Mouse (Mus musculus) neural tube, embryonic 15.5 days (tissue): ENCODE results near the gene Drg2. TPM values are rescaled to one million over a fixed set of nuclear protein-coding genes. Genes with fewer than 3 reads are reported as not detected.

Experiments used
- ATAC-seq: fragments of 200-750 bp; cut with Nextera tagmentation; 2 replicates; pipeline ENCODE4 v1.8.0; 2017; ENCODE audit warnings: mild to moderate bottlenecking, moderate TSS enrichment, moderate library complexity; ENCODE audit not compliant: low FRiP score
- H3K27ac ChIP-seq: fragments of 300-500 bp; sonication (generic); replicated peaks from 2 replicates; pipeline ENCODE4 v1.5.1; 2015; ENCODE audit warnings: mild to moderate bottlenecking, inconsistent platforms
- H3K27me3 ChIP-seq: fragments of 300-500 bp; sonication (generic); replicated peaks from 2 replicates; pipeline ENCODE4 v1.6.1; 2015; ENCODE audit warnings: inconsistent platforms
- H3K36me3 ChIP-seq: fragments of 300-500 bp; sonication (generic); 2 replicates; pipeline ENCODE4 v1.6.1; 2015; ENCODE audit warnings: inconsistent platforms
- H3K4me1 ChIP-seq: fragments of 300-500 bp; sonication (generic); 2 replicates; pipeline ENCODE4 v1.6.1; 2015; ENCODE audit warnings: inconsistent platforms
- H3K4me2 ChIP-seq: fragments of 300-500 bp; sonication (generic); 2 replicates; pipeline ENCODE4 v1.6.1; 2015; ENCODE audit warnings: inconsistent platforms, mild to moderate bottlenecking, moderate library complexity
- H3K4me3 ChIP-seq: fragments of 300-500 bp; sonication (generic); replicated peaks from 2 replicates; pipeline ENCODE4 v1.5.1; 2015; ENCODE audit warnings: mild to moderate bottlenecking, inconsistent platforms
- H3K9ac ChIP-seq: fragments of 300-500 bp; sonication (generic); replicated peaks from 2 replicates; pipeline ENCODE4 v1.6.1; 2015; ENCODE audit warnings: mild to moderate bottlenecking, inconsistent platforms
- H3K9me3 ChIP-seq: fragments of 300-500 bp; sonication (generic); replicated peaks from 2 replicates; pipeline ENCODE4 v1.6.1; 2016; ENCODE audit warnings: inconsistent platforms
- WGBS: fragments of 180-500 bp; shearing (Covaris S2); methylation state at CpG from one replicate; pipeline ENCODE4 v1.1.7; 2015; ENCODE audit warnings: mixed read lengths; 5-methylcytosine and 5-hydroxymethylcytosine counted together
- polyA plus RNA-seq: library from polyadenylated mRNA; unstranded; fragments of >200 nt; fragmentation: Nextera tagmentation; extraction: Ambion mirVana; gene quantifications from 2 replicates; pipeline ENCODE4 v1.2.1, GENCODE M21; 2015

Gene Drg2
- polyA plus RNA-seq, 1 experiment from 2014 or later: 94.6 TPM

DNA sequence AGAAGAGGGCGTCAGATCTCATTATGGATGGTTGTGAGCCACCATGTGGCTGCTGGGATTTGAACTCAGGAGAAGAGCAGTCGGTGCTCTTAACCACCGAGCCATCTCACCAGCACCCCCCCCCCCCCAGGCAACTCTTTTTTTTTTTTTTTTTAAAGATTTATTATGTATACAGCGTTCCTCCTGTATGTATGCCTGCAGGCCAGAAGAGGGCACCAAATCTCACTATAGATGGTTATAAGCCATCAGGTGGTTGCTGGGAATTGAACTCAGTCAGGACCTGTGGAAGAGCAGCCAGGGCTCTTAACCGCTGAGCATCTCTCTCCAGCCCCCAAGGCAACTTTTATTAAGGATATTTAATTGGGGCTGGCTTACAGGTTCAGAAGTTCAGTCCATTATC, 20.1 kb downstream of the Drg2 start:
- H3K9me3 ChIP-seq: no peaks in the 10 kb centered on the region
- no peak overlapping the region for H3K4me3 ChIP-seq
- no peak for ATAC-seq
- WGBS: 76% methylated on average over 5 of the region's 5 CpGs
- H3K27ac ChIP-seq: no peak overlapping the region
- no peaks in the 10 kb centered on the region for H3K4me1 ChIP-seq
- H3K9ac ChIP-seq: no peak overlapping the region
- no peak overlapping the region for H3K4me2 ChIP-seq
- peaks cover 8% of the 10 kb centered on the region; the same call in 1 of the 2 replicates for H3K36me3 ChIP-seq
- H3K27me3 ChIP-seq: no peaks in the 10 kb centered on the region

DNA sequence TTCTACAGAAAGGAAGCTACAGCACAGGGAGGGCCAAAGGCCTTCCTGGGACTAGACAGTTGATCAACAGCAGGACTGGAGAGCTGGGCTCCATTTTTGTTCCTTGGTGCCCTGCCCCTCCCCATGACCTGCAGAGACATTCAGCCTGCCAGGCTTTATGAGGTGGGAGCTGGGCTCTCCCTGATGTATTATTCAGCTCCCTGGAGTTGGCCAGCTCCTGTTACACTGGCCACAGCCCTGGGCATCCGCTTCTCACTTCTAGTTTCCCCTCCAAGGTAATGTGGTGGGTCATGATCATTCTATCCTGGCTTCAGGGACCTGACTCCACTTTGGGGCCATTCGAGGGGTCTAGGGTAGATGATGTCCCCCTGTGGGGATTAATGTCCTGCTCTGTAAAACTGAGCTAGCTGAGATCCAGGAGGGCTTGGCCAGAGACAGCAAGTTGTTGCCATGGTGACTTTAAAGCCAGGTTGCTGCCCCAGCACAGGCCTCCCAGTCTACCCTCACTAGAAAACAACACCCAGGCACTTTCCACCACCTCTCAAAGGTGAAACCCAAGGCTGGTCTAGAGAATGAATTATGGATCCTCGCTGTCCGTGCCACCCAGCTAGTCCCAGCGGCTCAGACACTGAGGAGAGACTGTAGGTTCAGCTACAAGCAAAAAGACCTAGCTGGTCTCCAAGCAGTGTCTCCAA, 21.4 kb downstream of the Drg2 start:
- H3K9ac ChIP-seq: no peak overlapping the region
- no peak for ATAC-seq
- WGBS: 88% methylated on average over 5 of the region's 5 CpGs
- H3K27ac ChIP-seq: no peak overlapping the region
- H3K36me3 ChIP-seq: no peaks in the 10 kb centered on the region
- no peaks in the 10 kb centered on the region for H3K9me3 ChIP-seq
- no peaks in the 10 kb centered on the region for H3K27me3 ChIP-seq
- no peak overlapping the region for H3K4me2 ChIP-seq
- no peak overlapping the region for H3K4me3 ChIP-seq
- H3K4me1 ChIP-seq: no peaks in the 10 kb centered on the region

- H3K9ac ChIP-seq: no peak overlapping the region
- no peaks in the 10 kb centered on the region for H3K4me1 ChIP-seq
- no peak overlapping the region for H3K27ac ChIP-seq
- H3K27me3 ChIP-seq: no peaks in the 10 kb centered on the region
- H3K4me2 ChIP-seq: no peak overlapping the region
- no peaks in the 10 kb centered on the region for H3K9me3 ChIP-seq
- ATAC-seq: no peak
- no peak overlapping the region for H3K4me3 ChIP-seq
- WGBS: 44% methylated on average over 16 of the region's 17 CpGs
- H3K36me3 ChIP-seq: no peaks in the 10 kb centered on the region
Observed at GRCm38 (mm10) chr11:60478121-60478520, 23.7 kb downstream of the Drg2 start.

DNA sequence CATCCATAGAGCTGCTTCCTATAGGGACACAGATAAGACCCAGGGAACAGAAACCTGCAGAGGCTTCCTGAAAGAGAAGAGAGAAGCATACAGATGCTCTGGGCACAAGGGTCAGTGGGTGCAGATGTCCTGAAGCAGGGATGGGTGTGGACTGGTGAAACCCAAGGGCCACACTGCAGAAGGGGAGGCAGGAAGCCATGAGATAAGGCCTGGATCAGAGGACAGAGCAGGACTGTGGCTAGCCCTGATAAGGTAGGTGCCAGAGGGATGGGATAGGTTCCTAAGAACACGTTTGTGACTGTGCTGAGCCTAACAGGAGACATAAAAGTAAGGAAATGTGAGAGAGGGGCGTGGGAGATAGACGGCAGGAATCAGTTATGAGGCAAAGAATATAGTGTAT, 31.9 kb downstream of the Drg2 start:
- Histone ChIP-seq H3K4me1 (no peaks in the 10 kb centered on the region), H3K4me2 (no peak overlapping the region), H3K27ac (no peak overlapping the region), H3K27me3 (no peaks in the 10 kb centered on the region), H3K9ac (no peak overlapping the region), H3K4me3 (no peak overlapping the region), H3K9me3 (no peaks in the 10 kb centered on the region), H3K36me3 (no peaks in the 10 kb centered on the region)
- no peak for ATAC-seq
- WGBS: 69% methylated on average over 3 of the region's 3 CpGs

DNA sequence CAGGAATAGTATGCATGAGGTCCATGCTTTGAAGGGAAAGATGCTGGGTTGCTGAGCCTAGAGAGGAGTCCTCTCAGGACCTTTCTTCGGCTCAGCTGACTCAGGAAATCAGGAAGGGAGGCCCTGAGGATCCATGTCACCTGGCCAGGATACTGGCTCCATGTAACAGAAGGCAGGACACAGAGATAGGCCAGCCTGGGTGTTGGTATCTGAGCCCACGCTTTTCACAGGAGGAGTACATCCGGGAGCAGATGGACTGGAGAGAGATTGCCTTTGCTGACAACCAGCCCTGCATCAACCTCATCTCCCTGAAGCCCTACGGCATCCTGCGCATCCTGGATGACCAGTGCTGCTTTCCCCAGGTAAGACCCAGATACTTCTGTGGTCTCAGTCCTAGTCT, 38.3 kb downstream of the Drg2 start:
- no peaks in the 10 kb centered on the region for H3K36me3 ChIP-seq
- no peak overlapping the region for H3K9ac ChIP-seq
- H3K4me1 ChIP-seq: no peaks in the 10 kb centered on the region
- no peak overlapping the region for H3K27ac ChIP-seq
- no peak for ATAC-seq
- 90% methylated on average over 5 of the region's 5 CpGs for WGBS
- no peak overlapping the region for H3K4me2 ChIP-seq
- H3K9me3 ChIP-seq: no peaks in the 10 kb centered on the region
- no peak overlapping the region for H3K4me3 ChIP-seq
- H3K27me3 ChIP-seq: no peaks in the 10 kb centered on the region

GRCm38 (mm10) chr11:60495692-60496091, 41.3 kb downstream of the Drg2 start:
- H3K4me1 ChIP-seq: no peaks in the 10 kb centered on the region
- no peaks in the 10 kb centered on the region for H3K36me3 ChIP-seq
- ATAC-seq: no peak
- 79% methylated on average over 2 of the region's 2 CpGs for WGBS
- H3K4me3 ChIP-seq: no peak overlapping the region
- H3K9ac ChIP-seq: no peak overlapping the region
- H3K9me3 ChIP-seq: no peaks in the 10 kb centered on the region
- no peaks in the 10 kb centered on the region for H3K27me3 ChIP-seq
- H3K27ac ChIP-seq: no peak overlapping the region
- no peak overlapping the region for H3K4me2 ChIP-seq

GRCm38 (mm10) chr11:60507281-60507680, 52.9 kb downstream of the Drg2 start:
- no peak for ATAC-seq
- H3K27me3 ChIP-seq: peaks cover 29% of the 10 kb centered on the region
- no peaks in the 10 kb centered on the region for H3K36me3 ChIP-seq

DNA sequence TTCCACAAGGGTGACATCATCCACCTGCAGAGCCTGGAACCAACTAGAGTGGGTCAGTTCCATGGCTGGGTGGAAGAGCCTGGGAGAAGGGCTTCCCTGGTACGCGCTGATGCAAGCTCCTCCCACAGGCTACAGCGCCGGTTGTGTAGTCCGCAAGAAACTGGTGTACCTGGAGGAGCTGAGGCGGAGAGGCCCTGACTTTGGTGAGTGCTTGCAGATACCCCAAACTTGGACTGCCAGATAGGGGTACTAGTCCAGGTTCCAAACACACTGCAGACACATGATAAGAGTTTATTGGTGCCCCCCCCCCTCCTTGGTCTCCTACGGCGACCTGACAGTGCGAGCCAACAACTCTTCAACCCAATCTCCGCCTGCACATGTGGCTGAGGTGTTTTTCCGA, 54.6 kb downstream of the Drg2 start:
- no peak overlapping the region for H3K9ac ChIP-seq
- WGBS: 6% methylated on average over 11 of the region's 11 CpGs
- peaks cover 29% of the 10 kb centered on the region for H3K27me3 ChIP-seq
- H3K36me3 ChIP-seq: no peaks in the 10 kb centered on the region
- no peak overlapping the region for H3K27ac ChIP-seq
- peak overlapping the region; percentile 32 for H3K4me3 ChIP-seq
- peaks cover 12% of the 10 kb centered on the region for H3K4me1 ChIP-seq
- H3K9me3 ChIP-seq: no peaks in the 10 kb centered on the region
- peak overlapping the region; percentile 68 for H3K4me2 ChIP-seq
- no peak for ATAC-seq

More at GRCm38 (mm10) chr11:60507281-60507680, 52.9 kb downstream of the Drg2 start:
- H3K4me3 ChIP-seq: no peak overlapping the region
- H3K9me3 ChIP-seq: no peaks in the 10 kb centered on the region
- no peak overlapping the region for H3K27ac ChIP-seq
- 89% methylated on average over 13 of the region's 13 CpGs for WGBS
- peaks cover 12% of the 10 kb centered on the region for H3K4me1 ChIP-seq
- H3K9ac ChIP-seq: no peak overlapping the region
- H3K4me2 ChIP-seq: no peak overlapping the region

GRCm38 (mm10) chr11:60509500-60509899, 55.1 kb downstream of the Drg2 start:
- Histone ChIP-seq H3K36me3 (no peaks in the 10 kb centered on the region), H3K27me3 (peaks cover 29% of the 10 kb centered on the region), H3K4me2 (peak overlapping the region; percentile 68), H3K9me3 (no peaks in the 10 kb centered on the region), H3K27ac (no peak overlapping the region), H3K4me1 (peaks cover 12% of the 10 kb centered on the region), H3K4me3 (peak overlapping the region; percentile 32), H3K9ac (peak overlapping the region; percentile 47; the same call in 1 of the 2 replicates)
- no peak for ATAC-seq
- 0% methylated on average over 25 of the region's 25 CpGs for WGBS

GRCm38 (mm10) chr11:60511893-60512292, 57.5 kb downstream of the Drg2 start:
- Histone ChIP-seq H3K36me3 (no peaks in the 10 kb centered on the region), H3K27ac (no peak overlapping the region), H3K4me2 (no peak overlapping the region), H3K4me1 (peaks cover 12% of the 10 kb centered on the region), H3K4me3 (no peak overlapping the region), H3K9ac (no peak overlapping the region), H3K9me3 (no peaks in the 10 kb centered on the region), H3K27me3 (peaks cover 26% of the 10 kb centered on the region)
- WGBS: 81% methylated on average over 1 of the region's 1 CpGs
- no peak for ATAC-seq

- H3K27me3 ChIP-seq: peaks cover 24% of the 10 kb centered on the region
- H3K36me3 ChIP-seq: no peaks in the 10 kb centered on the region
- H3K9me3 ChIP-seq: no peaks in the 10 kb centered on the region
- 90% methylated on average over 2 of the region's 2 CpGs for WGBS
- no peak overlapping the region for H3K27ac ChIP-seq
- peaks cover 12% of the 10 kb centered on the region for H3K4me1 ChIP-seq
- ATAC-seq: no peak
- H3K4me3 ChIP-seq: no peak overlapping the region
- no peak overlapping the region for H3K4me2 ChIP-seq
- no peak overlapping the region for H3K9ac ChIP-seq
Observed at GRCm38 (mm10) chr11:60512520-60512919, 58.1 kb downstream of the Drg2 start.

GRCm38 (mm10) chr11:60514941-60515340, 60.5 kb downstream of the Drg2 start:
- no peak for ATAC-seq
- Histone ChIP-seq H3K9me3 (no peaks in the 10 kb centered on the region), H3K9ac (no peak overlapping the region), H3K4me1 (no peaks in the 10 kb centered on the region), H3K4me3 (no peak overlapping the region), H3K36me3 (no peaks in the 10 kb centered on the region), H3K4me2 (no peak overlapping the region), H3K27me3 (peaks cover 4% of the 10 kb centered on the region), H3K27ac (no peak overlapping the region)
- WGBS: 69% methylated on average over 2 of the region's 2 CpGs
